Mouse (Mus musculus): ENCODE measurements around the gene Itgb2l.
"Not testable (repeated sequence)": the region's sequence is repeated elsewhere in the genome, so short reads cannot be mapped to it uniquely, and the experiment has no call there.

The Itgb2l gene

GRCm38 (mm10) chr16:96443468-96443867 lies at the start of gene Itgb2l:
Itgb2l (minus strand) TSS chr16:96443619.
- DNase-seq (ENCODE audit: inconsistent ontology term) = no peak

- DNase-seq (ENCODE audit: inconsistent ontology term) = no peak
Observed at GRCm38 (mm10) chr16:96491530-96491929, 48.1 kb upstream of the Itgb2l start.

- no peak for DNase-seq (ENCODE audit: inconsistent ontology term)
Observed at GRCm38 (mm10) chr16:96488038-96488437, 44.6 kb upstream of the Itgb2l start.

GRCm38 (mm10) chr16:96487007-96487684 lies 43.7 kb upstream of the Itgb2l start:
- DNase-seq (ENCODE audit: inconsistent ontology term) = no peak

- DNase-seq (ENCODE audit: inconsistent ontology term) = no peak
Observed at GRCm38 (mm10) chr16:96481791-96482190, 38.4 kb upstream of the Itgb2l start.

- DNase-seq (ENCODE audit: inconsistent ontology term) = no peak
Observed at GRCm38 (mm10) chr16:96474185-96474584, 30.8 kb upstream of the Itgb2l start.

- no peak for DNase-seq (ENCODE audit: inconsistent ontology term)
Observed at GRCm38 (mm10) chr16:96472816-96473215, 29.4 kb upstream of the Itgb2l start.

GRCm38 (mm10) chr16:96472361-96472760 lies 28.9 kb upstream of the Itgb2l start:
- DNase-seq (ENCODE audit: inconsistent ontology term) = peak; percentile 58

GRCm38 (mm10) chr16:96469640-96470039 lies 26.2 kb upstream of the Itgb2l start:
- no peak for DNase-seq (ENCODE audit: inconsistent ontology term)

GRCm38 (mm10) chr16:96468698-96469097 lies 25.3 kb upstream of the Itgb2l start:
- peak; percentile 33 for DNase-seq (ENCODE audit: inconsistent ontology term)

GRCm38 (mm10) chr16:96468011-96468410 lies 24.6 kb upstream of the Itgb2l start:
- no peak for DNase-seq (ENCODE audit: inconsistent ontology term)

GRCm38 (mm10) chr16:96467445-96467844 lies 24.0 kb upstream of the Itgb2l start, which contains the start of gene Pcp4:
Pcp4 (plus strand) TSS chr16:96467606.
- DNase-seq (ENCODE audit: inconsistent ontology term) = peak; percentile 56

- DNase-seq (ENCODE audit: inconsistent ontology term) = no peak
Observed at GRCm38 (mm10) chr16:96460788-96461187, 17.4 kb upstream of the Itgb2l start.

GRCm38 (mm10) chr16:96459356-96459755 lies 15.9 kb upstream of the Itgb2l start:
- no peak for DNase-seq (ENCODE audit: inconsistent ontology term)

- no peak for DNase-seq (ENCODE audit: inconsistent ontology term)
Observed at GRCm38 (mm10) chr16:96457612-96458011, 14.2 kb upstream of the Itgb2l start.

GRCm38 (mm10) chr16:96454086-96454485 lies 10.7 kb upstream of the Itgb2l start:
- DNase-seq (ENCODE audit: inconsistent ontology term) = no peak

- not testable (repeated sequence) for DNase-seq (ENCODE audit: inconsistent ontology term)
Observed at GRCm38 (mm10) chr16:96450871-96451270, 7.5 kb upstream of the Itgb2l start.

GRCm38 (mm10) chr16:96441826-96442225 lies 1.6 kb downstream of the Itgb2l start:
- DNase-seq (ENCODE audit: inconsistent ontology term) = no peak

- DNase-seq (ENCODE audit: inconsistent ontology term) = no peak
Observed at GRCm38 (mm10) chr16:96440871-96441270, 2.5 kb downstream of the Itgb2l start.

- no peak for DNase-seq (ENCODE audit: inconsistent ontology term)
Observed at GRCm38 (mm10) chr16:96439682-96440081, 3.7 kb downstream of the Itgb2l start.

GRCm38 (mm10) chr16:96438946-96439345 lies 4.5 kb downstream of the Itgb2l start:
- DNase-seq (ENCODE audit: inconsistent ontology term) = no peak

- no peak for DNase-seq (ENCODE audit: inconsistent ontology term)
Observed at GRCm38 (mm10) chr16:96434024-96434785, 9.2 kb downstream of the Itgb2l start.

- DNase-seq (ENCODE audit: inconsistent ontology term) = no peak
Observed at GRCm38 (mm10) chr16:96433266-96433665, 10.2 kb downstream of the Itgb2l start.

All from Muller cell, postnatal 12 days (primary cell).